Mouse (Mus musculus) c-Kit-positive CD71-positive TER-119-positive erythroid progenitor cells, embryonic 14.5 days (primary cell): ENCODE measurements around the gene Gm11937.

Experiments
- DNase-seq: peaks from one replicate; pipeline ENCODE4 v3.0.0-alpha.2; 2013; ENCODE audit warnings: low spot score

The Gm11937 gene

GRCm38 (mm10) chr11:99581564-99581963, 28.4 kb downstream of the Gm11937 start:
- DNase-seq = no peak

GRCm38 (mm10) chr11:99581051-99581450, 28.9 kb downstream of the Gm11937 start:
- DNase-seq = no peak

DNA sequence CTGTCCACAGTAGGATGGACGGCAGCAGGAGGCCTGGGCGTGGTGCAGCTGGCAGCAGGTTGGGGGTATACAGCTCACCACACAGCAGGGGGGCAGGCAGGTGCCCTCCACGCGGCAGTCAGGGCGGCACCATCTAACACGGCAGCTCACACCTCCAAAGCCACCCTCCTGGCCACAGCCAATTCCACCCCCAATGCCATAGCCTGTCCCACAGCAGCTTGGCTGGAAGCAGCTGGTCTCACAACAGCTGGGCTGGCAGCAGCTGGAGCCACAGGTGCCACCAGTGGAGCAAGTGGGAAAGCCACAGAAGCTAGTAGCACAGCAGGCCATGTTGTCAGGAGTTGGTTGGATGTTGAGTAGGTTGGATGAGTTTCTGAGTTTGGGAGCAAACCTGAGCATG, 29.4 kb downstream of the Gm11937 start, which contains the start of gene Krtap1-5:
Gene Krtap1-5 (minus strand): TSS at position 381 of the 400 bp plus-strand sequence.
- no peak for DNase-seq

GRCm38 (mm10) chr11:99574106-99574505, 35.9 kb downstream of the Gm11937 start:
- peak; percentile 19 for DNase-seq

DNA sequence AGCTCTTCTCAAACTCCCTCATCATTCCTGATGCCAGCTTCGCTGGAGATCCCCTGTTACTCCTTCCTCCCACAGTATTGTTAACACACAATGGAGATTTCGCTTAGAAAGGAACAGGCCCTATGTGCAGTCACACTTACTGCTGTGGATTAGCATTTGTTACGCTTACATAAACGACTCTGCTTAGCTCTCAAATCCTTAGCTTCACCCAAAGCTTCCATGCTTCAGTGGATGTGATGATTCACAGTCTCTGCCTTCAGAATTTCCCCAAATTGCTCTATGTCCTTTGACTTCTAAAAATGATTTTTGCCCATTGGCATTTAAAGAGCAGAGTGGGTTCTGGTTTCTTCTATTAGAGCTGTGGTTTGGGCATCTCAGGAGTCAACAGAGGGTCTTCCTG, 36.8 kb downstream of the Gm11937 start:
- DNase-seq = no peak

DNA sequence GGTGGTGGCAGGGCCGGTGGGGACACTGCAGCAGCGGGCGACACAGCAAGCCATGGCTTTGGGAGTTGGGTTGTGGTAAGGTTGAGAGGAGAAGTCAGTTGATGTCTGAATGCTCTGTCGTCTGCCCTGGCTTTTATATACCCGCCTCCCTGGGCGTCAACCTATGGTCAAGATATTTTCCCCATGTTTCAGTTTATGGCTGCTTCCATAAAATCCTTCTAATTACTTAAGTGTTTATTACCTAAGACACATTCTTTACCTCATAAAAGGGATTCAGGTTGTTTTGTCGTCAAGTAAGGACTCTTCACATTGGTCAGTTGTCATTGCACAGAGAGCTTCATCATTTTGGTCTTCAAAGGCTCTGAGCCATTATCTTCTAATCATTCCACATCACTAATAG, 43.5 kb downstream of the Gm11937 start, which contains the start of gene Krtap3-1:
Gene Krtap3-1 (minus strand): TSS at position 101 of the 400 bp plus-strand sequence.
- DNase-seq = no peak

DNA sequence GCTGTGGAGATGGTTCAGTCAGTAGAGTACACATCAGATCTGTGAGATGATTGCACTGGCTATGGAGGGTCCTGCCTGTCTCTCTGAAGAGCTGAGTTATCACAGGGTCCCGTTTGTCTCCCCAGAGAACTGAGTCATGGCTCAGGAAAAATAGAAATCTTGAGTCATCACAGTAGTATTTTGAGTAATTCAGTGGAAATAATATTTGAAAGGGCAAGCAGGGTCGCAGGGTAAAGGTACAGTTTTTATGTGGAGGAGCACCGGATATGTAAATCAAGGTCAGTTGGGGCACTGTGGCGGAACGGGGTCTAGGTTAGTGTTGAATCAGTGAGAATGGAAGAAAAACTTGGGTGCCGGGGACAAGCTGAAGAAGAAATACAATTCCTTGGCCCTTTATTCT, 47.4 kb downstream of the Gm11937 start:
- no peak for DNase-seq
